Mouse (Mus musculus) neural tube, postnatal 0 days (tissue): Measurements from ENCODE around the gene Meis1. TPM values are rescaled to one million over a fixed set of nuclear protein-coding genes. Genes with fewer than 3 reads are reported as not detected.

ENCODE experiments used
- polyA plus RNA-seq: library from polyadenylated mRNA; unstranded; fragments of >200 nt; fragmentation: Nextera tagmentation; extraction: Ambion mirVana; gene quantifications from 2 replicates; pipeline ENCODE4 v1.2.1, GENCODE M21; 2015

Meis1 gene
- polyA plus RNA-seq = 77.9 and 89.8 TPM in 2 replicates

GRCm38 (mm10) chr11:19018489-19019203 is at the start of gene Meis1:
TSS of gene Meis1 (minus strand) at chr11:19018985.

